ENCODE assay signal across 21 mouse cellular contexts in the genomic region with DNA sequence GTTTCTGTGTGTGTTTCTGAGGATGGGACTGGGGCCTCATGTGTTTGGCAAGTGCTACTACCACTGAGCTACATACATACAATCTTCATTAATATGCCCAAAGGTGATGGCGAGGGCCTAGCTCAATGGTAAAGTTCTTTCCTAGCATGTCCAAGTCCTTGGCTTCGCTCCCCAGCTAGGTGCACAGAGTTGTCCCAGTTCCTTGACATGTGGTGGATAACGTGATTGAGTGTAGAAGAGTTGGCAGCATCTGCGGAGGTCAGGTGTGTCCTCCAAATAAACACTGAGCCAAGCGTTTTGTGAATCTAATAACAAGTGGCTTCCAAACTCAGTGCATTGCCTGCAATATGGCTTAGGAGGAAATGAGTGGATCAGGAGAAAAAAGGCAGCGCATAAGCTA.
"Had no signal": no experiment of that assay in that cellular context is flagged by ENCODE, and none has a peak within 500 bp of the region (broad histone marks: within the 10 kb centered on the region; RNA-seq: fewer than 3 reads in every experiment).

No protein-coding gene starts in this region.

- H3K27ac ChIP-seq: kidney, embryonic 15.5 days; layer of hippocampus, adult 2 months; limb, embryonic 10.5 days; limb, embryonic 13.5 days; midbrain, embryonic 12.5 days; midbrain, embryonic 15.5 days; neural tube, embryonic 12.5 days; neural tube, embryonic 15.5 days; stomach, postnatal 0 days had no signal

- H3K27me3 ChIP-seq: kidney, embryonic 15.5 days; limb, embryonic 13.5 days; liver, embryonic 13.5 days; midbrain, embryonic 12.5 days; midbrain, embryonic 15.5 days; neural tube, embryonic 12.5 days; neural tube, embryonic 15.5 days had no signal

- H3K9ac ChIP-seq: kidney, embryonic 15.5 days; limb, embryonic 13.5 days; liver, embryonic 13.5 days; midbrain, embryonic 12.5 days; midbrain, embryonic 15.5 days; neural tube, embryonic 12.5 days; neural tube, embryonic 15.5 days had no signal

- H3K4me3 ChIP-seq: kidney, embryonic 15.5 days; layer of hippocampus, adult 2 months; limb, embryonic 10.5 days; limb, embryonic 13.5 days; liver, embryonic 13.5 days; midbrain, embryonic 12.5 days; midbrain, embryonic 15.5 days; neural tube, embryonic 12.5 days; neural tube, embryonic 15.5 days had no signal

- DNase-seq: kidney, postnatal 10 days; layer of hippocampus, adult 9-11 months; liver, embryonic 13.5 days; lung, adult 2 months; lung, postnatal 14 days; lung, postnatal 4 days; right cerebral cortex, adult 18-20 months; right cerebral cortex, postnatal 14 days; right cerebral cortex, postnatal 4 days; thymus, adult 2 months; thymus, postnatal 14 days; thymus, postnatal 4 days had no signal

- H3K9me3 ChIP-seq: kidney, embryonic 15.5 days; limb, embryonic 10.5 days; limb, embryonic 13.5 days; liver, embryonic 13.5 days; midbrain, embryonic 12.5 days; midbrain, embryonic 15.5 days; neural tube, embryonic 12.5 days; neural tube, embryonic 15.5 days had no signal

- ATAC-seq: midbrain, embryonic 15.5 days had no signal

- H3K4me2 ChIP-seq: kidney, embryonic 15.5 days; limb, embryonic 13.5 days; liver, embryonic 13.5 days; midbrain, embryonic 12.5 days; midbrain, embryonic 15.5 days; neural tube, embryonic 12.5 days; neural tube, embryonic 15.5 days had no signal

- H3K4me1 ChIP-seq: limb, embryonic 10.5 days; limb, embryonic 13.5 days had no signal
